Mouse (Mus musculus) neural tube, embryonic 11.5 days (tissue): ENCODE measurements at regions not wholly inside any gene's neighbourhood (a gene's known extent, or its start where the extent isn't known, plus 50 kb on each side); places are given as distances from the start of the nearest gene placed in this dataset.

ENCODE experiments used
- ATAC-seq: fragments of 200-750 bp; cut with Nextera tagmentation; 2 replicates; pipeline ENCODE4 v1.8.0; 2017; ENCODE audit warnings: moderate number of reproducible peaks, mild to moderate bottlenecking, moderate TSS enrichment, moderate library complexity; ENCODE audit not compliant: insufficient read depth, low FRiP score, low TSS enrichment
- DNase-seq: peaks from one replicate; pipeline ENCODE4 v3.0.0-alpha.2; 2015; ENCODE audit warnings: low spot score
- H3K27ac ChIP-seq: fragments of 300-500 bp; sonication (generic); 2 replicates; pipeline ENCODE4 v1.5.1; 2014; ENCODE audit warnings: low read depth, mild to moderate bottlenecking, low read length
- H3K27me3 ChIP-seq: fragments of 300-500 bp; sonication (generic); 2 replicates; pipeline ENCODE4 v1.6.1; 2014; ENCODE audit warnings: mild to moderate bottlenecking, low read length, mixed read lengths; ENCODE audit not compliant: control insufficient read depth, insufficient read depth
- H3K36me3 ChIP-seq: fragments of 300-500 bp; sonication (generic); 2 replicates; pipeline ENCODE4 v1.6.1; 2014; ENCODE audit warnings: mild to moderate bottlenecking, low read length, moderate library complexity, mixed read lengths; ENCODE audit not compliant: control insufficient read depth, insufficient read depth
- H3K4me1 ChIP-seq: fragments of 300-500 bp; sonication (generic); 2 replicates; pipeline ENCODE4 v1.6.1; 2014; ENCODE audit warnings: low read length, mixed read lengths; ENCODE audit not compliant: control insufficient read depth, insufficient read depth
- H3K4me2 ChIP-seq: fragments of 300-500 bp; sonication (generic); 2 replicates; pipeline ENCODE4 v1.6.1; 2014; ENCODE audit warnings: low read depth, mild to moderate bottlenecking, moderate library complexity
- H3K4me3 ChIP-seq: fragments of 300-500 bp; sonication (generic); 2 replicates; pipeline ENCODE4 v1.5.1; 2014; ENCODE audit warnings: low read depth, low read length
- H3K9ac ChIP-seq: fragments of 300-500 bp; sonication (generic); 2 replicates; pipeline ENCODE4 v1.6.1; 2014; ENCODE audit warnings: mild to moderate bottlenecking, low read length
- H3K9me3 ChIP-seq: fragments of 300-500 bp; sonication (generic); 2 replicates; pipeline ENCODE4 v1.6.1; 2016; ENCODE audit warnings: low read length; ENCODE audit not compliant: control insufficient read depth
- WGBS: fragments of 180-500 bp; shearing (Covaris S2); extraction: QIAGEN DNeasy Blood & Tissue Kit; methylation state at CpG from one replicate; pipeline ENCODE4 v1.1.7; 2014; 5-methylcytosine and 5-hydroxymethylcytosine counted together

DNA sequence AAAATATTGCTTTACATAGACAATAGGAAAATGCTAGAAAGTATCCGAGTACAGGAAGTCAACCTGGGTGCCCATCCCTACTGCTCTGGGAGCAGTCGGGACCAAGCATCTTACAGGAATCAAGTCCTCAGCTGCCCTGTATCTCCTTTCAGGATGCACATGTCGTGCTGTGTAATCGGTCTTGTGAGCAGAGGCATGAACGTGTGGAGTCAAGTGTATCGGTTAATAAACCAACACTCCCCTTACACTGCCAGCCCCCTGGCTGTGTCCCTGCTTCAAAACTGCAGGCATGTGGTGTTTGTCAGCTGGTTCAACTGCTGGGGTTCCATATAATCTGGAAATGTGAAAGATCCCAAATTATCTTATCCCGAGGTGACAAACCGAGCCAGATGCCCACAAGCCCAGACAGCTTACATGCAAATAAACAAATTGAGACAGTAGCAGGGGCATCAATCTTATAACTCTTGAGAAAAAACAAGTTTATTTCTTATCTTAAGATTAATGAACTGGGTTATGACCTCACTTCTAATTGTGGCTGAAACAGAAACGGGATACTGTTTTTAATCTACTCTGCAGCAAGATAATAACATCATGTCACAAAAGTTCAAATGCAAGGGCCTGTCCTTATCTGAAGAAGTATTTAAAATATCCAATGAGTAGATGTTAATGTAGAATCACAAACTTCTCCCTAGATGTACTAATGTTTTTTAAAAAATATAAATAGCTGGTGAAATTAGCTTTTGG lies 193.6 kb downstream of the Qdpr start:
- no peaks in the 10 kb centered on the region for H3K4me1 ChIP-seq
- ATAC-seq (no peak), DNase-seq (no peak)
- H3K9ac ChIP-seq = no peak overlapping the region
- no peaks in the 10 kb centered on the region for H3K27me3 ChIP-seq
- H3K4me3 ChIP-seq = no peak overlapping the region
- WGBS = 80% methylated on average over 9 of the region's 9 CpGs
- no peaks in the 10 kb centered on the region for H3K36me3 ChIP-seq
- no peak overlapping the region for H3K4me2 ChIP-seq
- H3K27ac ChIP-seq = no peak overlapping the region
- H3K9me3 ChIP-seq = no peaks in the 10 kb centered on the region

DNA sequence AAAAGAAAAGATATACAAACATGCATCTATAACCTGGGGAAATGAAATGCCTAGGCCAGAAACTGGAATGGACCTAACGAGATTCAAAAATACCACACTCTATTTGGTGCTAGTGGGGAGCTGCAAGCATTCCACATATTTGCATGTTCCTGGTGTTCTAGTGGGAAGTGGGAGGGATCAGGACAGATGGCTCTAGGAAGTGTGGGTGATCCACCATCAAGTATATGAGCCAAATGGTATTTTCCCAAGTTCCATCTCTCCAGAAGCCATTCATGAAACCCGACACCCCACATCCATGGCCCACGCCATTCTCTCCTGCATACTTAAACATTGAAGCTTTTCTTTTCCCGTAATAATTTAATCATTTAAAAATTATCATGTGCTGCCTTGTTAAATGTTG lies 218.2 kb downstream of the Qdpr start:
- H3K9me3 ChIP-seq = no peaks in the 10 kb centered on the region
- WGBS = 87% methylated on average over 4 of the region's 4 CpGs
- ATAC-seq = no peak
- H3K36me3 ChIP-seq = no peaks in the 10 kb centered on the region
- no peak overlapping the region for H3K27ac ChIP-seq
- no peak for DNase-seq
- no peaks in the 10 kb centered on the region for H3K27me3 ChIP-seq
- no peaks in the 10 kb centered on the region for H3K4me1 ChIP-seq
- no peak overlapping the region for H3K4me3 ChIP-seq
- H3K9ac ChIP-seq = no peak overlapping the region
- H3K4me2 ChIP-seq = no peak overlapping the region

GRCm38 (mm10) chr5:45230097-45230496 lies 219.9 kb downstream of the Qdpr start:
- WGBS = 67% methylated on average over 1 of the region's 1 CpGs
- H3K9me3 ChIP-seq = no peaks in the 10 kb centered on the region

GRCm38 (mm10) chr5:45229477-45229876 lies 220.6 kb downstream of the Qdpr start:
- Histone ChIP-seq H3K4me2 (no peak overlapping the region), H3K27me3 (no peaks in the 10 kb centered on the region), H3K9ac (no peak overlapping the region), H3K27ac (no peak overlapping the region), H3K4me3 (no peak overlapping the region), H3K4me1 (no peaks in the 10 kb centered on the region), H3K9me3 (no peaks in the 10 kb centered on the region), H3K36me3 (no peaks in the 10 kb centered on the region)
- WGBS = 67% methylated on average over 3 of the region's 3 CpGs
- DNase-seq (no peak), ATAC-seq (no peak)

More at GRCm38 (mm10) chr5:45230097-45230496, 219.9 kb downstream of the Qdpr start:
- H3K27me3 ChIP-seq = no peaks in the 10 kb centered on the region
- H3K36me3 ChIP-seq = no peaks in the 10 kb centered on the region
- DNase-seq (no peak), ATAC-seq (no peak)
- H3K4me2 ChIP-seq = no peak overlapping the region
- no peak overlapping the region for H3K9ac ChIP-seq
- H3K4me1 ChIP-seq = no peaks in the 10 kb centered on the region
- H3K27ac ChIP-seq = no peak overlapping the region
- H3K4me3 ChIP-seq = no peak overlapping the region

DNA sequence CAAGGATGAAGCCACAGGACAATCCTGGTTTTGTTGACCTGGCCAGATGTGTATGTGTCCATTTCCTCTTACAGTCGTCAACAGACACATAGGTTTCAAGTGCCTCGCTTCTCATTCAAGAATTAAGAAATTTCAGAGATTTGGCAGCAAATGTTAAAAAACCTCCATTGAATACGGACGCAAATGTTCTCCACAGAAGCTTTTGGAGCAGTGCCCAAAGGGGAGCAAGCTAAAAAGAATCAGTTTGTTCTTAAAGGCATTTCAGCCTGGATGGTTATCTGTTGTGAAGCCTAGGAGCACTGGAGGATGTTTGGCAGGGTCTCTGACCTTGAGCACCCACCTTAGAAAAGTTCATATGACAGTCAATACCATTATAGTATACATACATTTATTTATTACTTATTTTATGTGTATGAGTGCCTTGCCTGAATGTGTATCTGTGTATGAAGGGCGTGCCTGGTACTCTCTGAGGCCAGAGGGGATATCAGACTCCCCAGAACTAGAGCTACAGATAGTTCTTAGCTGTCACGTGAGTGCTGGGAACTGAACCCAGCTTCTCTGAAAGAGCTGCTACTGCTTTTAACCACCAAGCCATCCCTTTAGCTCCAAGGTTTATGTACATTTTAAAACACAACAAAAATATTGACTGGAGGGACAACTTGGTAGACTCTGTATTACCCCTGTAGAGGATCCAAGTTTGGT lies 221.7 kb downstream of the Qdpr start:
- Histone ChIP-seq H3K27me3 (no peaks in the 10 kb centered on the region), H3K4me2 (no peak overlapping the region), H3K9ac (no peak overlapping the region), H3K4me3 (no peak overlapping the region), H3K27ac (no peak overlapping the region), H3K9me3 (no peaks in the 10 kb centered on the region), H3K36me3 (no peaks in the 10 kb centered on the region), H3K4me1 (no peaks in the 10 kb centered on the region)
- 88% methylated on average over 6 of the region's 6 CpGs for WGBS
- DNase-seq (no peak), ATAC-seq (no peak)

- ATAC-seq (no peak), DNase-seq (no peak)
- H3K4me1 ChIP-seq = no peaks in the 10 kb centered on the region
- H3K9ac ChIP-seq = no peak overlapping the region
- no peak overlapping the region for H3K4me2 ChIP-seq
- no peaks in the 10 kb centered on the region for H3K9me3 ChIP-seq
- H3K36me3 ChIP-seq = no peaks in the 10 kb centered on the region
- H3K4me3 ChIP-seq = no peak overlapping the region
- WGBS = 91% methylated on average over 6 of the region's 6 CpGs
- no peak overlapping the region for H3K27ac ChIP-seq
- H3K27me3 ChIP-seq = no peaks in the 10 kb centered on the region
Measured at GRCm38 (mm10) chr5:45220272-45220916, 229.6 kb downstream of the Qdpr start.

DNA sequence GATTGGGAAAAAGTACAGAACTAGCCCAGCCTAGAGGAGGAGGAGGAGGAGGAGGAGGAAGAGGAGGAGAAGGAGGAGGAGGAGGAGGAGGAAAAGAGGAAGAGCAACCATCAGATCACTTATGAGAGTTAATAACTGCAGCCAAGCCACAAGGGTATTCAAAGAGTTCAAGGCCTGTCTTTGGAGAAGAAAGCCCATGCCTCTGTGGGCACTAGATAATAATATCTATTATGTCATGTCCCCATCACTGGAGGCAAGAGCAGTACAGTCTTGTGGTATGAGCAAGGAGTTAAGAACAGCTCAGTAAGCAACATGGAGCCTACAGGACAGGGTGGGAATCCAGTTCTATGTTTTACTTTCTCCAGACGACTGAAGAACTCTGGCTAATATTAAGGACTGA lies 230.5 kb downstream of the Qdpr start:
- no peak for ATAC-seq
- 86% methylated on average over 1 of the region's 1 CpGs for WGBS
- no peak overlapping the region for H3K27ac ChIP-seq
- H3K9ac ChIP-seq = no peak overlapping the region
- no peak overlapping the region for H3K4me2 ChIP-seq
- no peak for DNase-seq
- H3K27me3 ChIP-seq = no peaks in the 10 kb centered on the region
- H3K36me3 ChIP-seq = no peaks in the 10 kb centered on the region
- H3K9me3 ChIP-seq = no peaks in the 10 kb centered on the region
- no peak overlapping the region for H3K4me3 ChIP-seq
- no peaks in the 10 kb centered on the region for H3K4me1 ChIP-seq

DNA sequence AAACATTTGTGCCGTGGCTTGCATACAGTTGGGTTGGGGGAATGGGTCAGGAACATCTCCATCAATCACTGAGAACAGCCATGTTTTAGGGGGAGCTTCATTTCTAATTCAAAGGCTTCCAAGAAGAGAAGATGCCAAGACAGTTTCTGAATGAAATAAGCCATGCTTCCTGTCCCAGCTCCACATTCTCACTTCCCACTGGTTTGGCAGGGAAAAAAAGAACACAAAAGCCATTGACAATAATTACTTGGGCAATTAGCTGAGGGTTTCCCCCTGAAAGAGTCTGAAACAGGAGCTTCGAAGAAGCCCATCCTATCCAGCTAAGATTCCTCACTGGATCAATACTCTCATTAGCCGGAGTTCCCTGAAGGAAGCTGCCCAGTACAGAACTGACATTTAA lies 230.9 kb downstream of the Qdpr start:
- ATAC-seq = no peak
- Histone ChIP-seq H3K9ac (no peak overlapping the region), H3K36me3 (no peaks in the 10 kb centered on the region), H3K4me3 (no peak overlapping the region), H3K27ac (no peak overlapping the region), H3K4me2 (no peak overlapping the region), H3K9me3 (no peaks in the 10 kb centered on the region), H3K27me3 (no peaks in the 10 kb centered on the region), H3K4me1 (no peaks in the 10 kb centered on the region)
- no peak for DNase-seq
- WGBS = 52% methylated on average over 3 of the region's 3 CpGs

- H3K4me2 ChIP-seq = no peak overlapping the region
- H3K4me1 ChIP-seq = no peaks in the 10 kb centered on the region
- H3K36me3 ChIP-seq = no peaks in the 10 kb centered on the region
- H3K27ac ChIP-seq = no peak overlapping the region
- no peak for DNase-seq
- H3K4me3 ChIP-seq = no peak overlapping the region
- no peaks in the 10 kb centered on the region for H3K9me3 ChIP-seq
- no peak for ATAC-seq
- no peaks in the 10 kb centered on the region for H3K27me3 ChIP-seq
- H3K9ac ChIP-seq = no peak overlapping the region
Measured at GRCm38 (mm10) chr5:45214475-45214874, 235.6 kb downstream of the Qdpr start.
